Mouse (Mus musculus) layer of hippocampus, postnatal 25 days (tissue): ENCODE measurements around the gene Spns2. TPM values are rescaled to one million over a fixed set of nuclear protein-coding genes. Genes with fewer than 3 reads are reported as not detected.

Experiments used
- DNase-seq, 2 experiments: peaks; one replicate each; pipeline ENCODE4 v3.0.0; 2022; ENCODE audit warnings: mixed read lengths in 2 of 2, low spot score in 1 of 2; ENCODE audit errors: extremely low spot score in 1 of 2
- total RNA-seq, 2 experiments: library from RNA; stranded (reverse); gene quantifications; 2 replicates each; pipeline ENCODE4 v1.2.3; 2021

The Spns2 gene
- total RNA-seq, 2 experiments from 2014 or later: 95.8 to 97.0 TPM

GRCm38 (mm10) chr11:72502236-72502635 is 12.5 kb upstream of the Spns2 start:
- DNase-seq: no peak

- DNase-seq: no peak
Observed at GRCm38 (mm10) chr11:72501426-72502002, 11.8 kb upstream of the Spns2 start.

- DNase-seq: no peak
Observed at GRCm38 (mm10) chr11:72500139-72500538, 10.4 kb upstream of the Spns2 start.

- no peak for DNase-seq
Observed at GRCm38 (mm10) chr11:72497367-72497766, 7.7 kb upstream of the Spns2 start.

- DNase-seq: no peak
Observed at GRCm38 (mm10) chr11:72496775-72497174, 7.1 kb upstream of the Spns2 start.

GRCm38 (mm10) chr11:72496066-72496465 is 6.4 kb upstream of the Spns2 start:
- DNase-seq: no peak

GRCm38 (mm10) chr11:72494046-72494988 is 4.6 kb upstream of the Spns2 start:
- DNase-seq: no peak

GRCm38 (mm10) chr11:72491130-72491960 is 1.6 kb upstream of the Spns2 start:
- DNase-seq: no peak

- DNase-seq: no peak
Observed at GRCm38 (mm10) chr11:72489397-72489796, 307 bp downstream of the Spns2 start.

- DNase-seq: peak; percentile 56 to 63
Observed at GRCm38 (mm10) chr11:72488753-72489271, 892 bp downstream of the Spns2 start.

GRCm38 (mm10) chr11:72487739-72488138 is 2.0 kb downstream of the Spns2 start:
- DNase-seq: no peak

- DNase-seq: no peak
Observed at GRCm38 (mm10) chr11:72487171-72487570, 2.5 kb downstream of the Spns2 start.

- no peak for DNase-seq
Observed at GRCm38 (mm10) chr11:72485960-72486359, 3.7 kb downstream of the Spns2 start.

- DNase-seq: no peak
Observed at GRCm38 (mm10) chr11:72485157-72485556, 4.5 kb downstream of the Spns2 start.

- no peak for DNase-seq
Observed at GRCm38 (mm10) chr11:72484549-72484948, 5.2 kb downstream of the Spns2 start.

GRCm38 (mm10) chr11:72481952-72482351 is 7.8 kb downstream of the Spns2 start:
- DNase-seq: no peak

GRCm38 (mm10) chr11:72481313-72481712 is 8.4 kb downstream of the Spns2 start:
- DNase-seq: no peak

- DNase-seq: no peak
Observed at GRCm38 (mm10) chr11:72479499-72479898, 10.2 kb downstream of the Spns2 start.

GRCm38 (mm10) chr11:72478228-72478627 is 11.5 kb downstream of the Spns2 start:
- DNase-seq: no peak

GRCm38 (mm10) chr11:72477653-72478052 is 12.1 kb downstream of the Spns2 start:
- no peak for DNase-seq

- no peak for DNase-seq
Observed at GRCm38 (mm10) chr11:72477182-72477581, 12.5 kb downstream of the Spns2 start.
